ENCODE assay signal across 19 mouse cellular contexts in the genomic region with DNA sequence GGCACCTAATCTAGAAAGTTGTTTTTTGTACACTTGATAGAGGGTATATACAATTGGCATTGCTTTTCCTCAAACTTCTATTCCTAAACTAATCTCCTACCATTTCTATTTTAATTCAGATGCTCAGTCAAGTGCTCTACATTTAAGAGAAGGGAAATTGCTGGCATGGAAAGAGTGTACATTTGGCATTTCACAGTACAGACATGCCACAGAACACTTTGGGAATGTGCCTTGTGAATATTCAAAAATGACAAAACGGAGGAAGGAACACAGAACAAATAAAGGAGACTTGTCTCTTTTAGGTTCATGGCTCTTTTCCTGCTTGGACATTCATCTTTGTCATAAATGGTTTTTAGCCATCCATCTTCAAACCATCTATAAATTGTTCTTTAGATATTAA.
A peak's percentile ranks its signal among the peaks of the same experiment; 100 is the strongest.
DNase-seq lines count a peak whose midpoint lies in the region; ATAC-seq lines count a peak whose summit lies in the region.
"Had no signal": no experiment of that assay in that cellular context is flagged by ENCODE, and none has a peak within 500 bp of the region (broad histone marks: within the 10 kb centered on the region; RNA-seq: fewer than 3 reads in every experiment).

No protein-coding gene starts in this region.

- DNase-seq in frontal cortex, postnatal 25 days (ENCODE audit: low spot score in 2 of 2): no peak
- peak; percentile 19 for DNase-seq in layer of hippocampus, adult 9-11 months
- no peak for DNase-seq in layer of hippocampus, postnatal 14 days (ENCODE audit: low spot score in 2 of 2)
- peak; percentile 50 for DNase-seq in telencephalon, adult 2 months (ENCODE audit: low read depth, low spot score)
- DNase-seq: adrenal gland, adult 8-10 months; adrenal gland, postnatal 14 days; adrenal gland, postnatal 36 days; cerebellum, adult 11 months; cerebellum, adult 18-20 months; cerebellum, adult 8-10 months; cerebellum, adult 9-11 months; cerebellum, postnatal 14 days; cerebellum, postnatal 36 days; embryo, embryonic 11 days had no signal

- peak; percentile 90 for ATAC-seq in frontal cortex, adult (ENCODE audit: low TSS enrichment)
- no peak for ATAC-seq in CD4-positive, CD25-positive, alpha-beta regulatory T cell, adult 4 months
- ATAC-seq: activated CD4-positive, CD25-positive, alpha-beta regulatory T cell, adult 4 months; forebrain, embryonic 15.5 days; Patski had no signal

Comparison
In these comparisons a context has a peak if more than half of its experiments do, and no peak if none do; other contexts are left out.
1. DNase-seq: peak in layer of hippocampus, adult 9-11 months (single experiment) and telencephalon, adult 2 months (single experiment); none in frontal cortex, postnatal 25 days (0 of 2) and layer of hippocampus, postnatal 14 days (0 of 2).